Comparison of ENCODE assay signal across 23 mouse cellular contexts in the genomic region with DNA sequence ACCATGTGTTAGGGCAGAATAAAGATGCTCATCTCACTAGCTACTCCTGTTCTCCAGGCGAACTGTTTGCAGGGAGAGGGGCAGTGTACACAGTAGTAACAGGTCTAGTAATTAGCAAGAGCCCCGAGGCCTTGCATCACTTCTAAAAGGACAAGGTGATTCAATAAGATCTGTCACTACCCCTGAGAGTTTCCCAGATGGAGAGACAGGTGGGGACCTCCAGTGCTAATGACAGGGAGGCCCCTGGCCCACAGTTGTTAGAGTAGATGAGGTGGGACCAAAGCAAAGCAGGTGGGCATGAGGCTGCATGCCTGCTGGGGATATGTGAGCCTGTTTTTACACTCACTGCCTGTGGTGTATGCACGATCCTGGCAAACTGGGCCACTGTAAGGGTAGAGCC.
DNase-seq lines count a peak whose midpoint lies in the region; ATAC-seq and TF ChIP-seq lines count a peak whose summit lies in the region.
"Had no signal": no experiment of that assay in that cellular context is flagged by ENCODE, and none has a peak within 500 bp of the region (broad histone marks: within the 10 kb centered on the region; RNA-seq: fewer than 3 reads in every experiment).

No protein-coding gene starts in this region.

- peak; percentile 41 for DNase-seq in cerebellum, adult 8-10 months
- no peak for DNase-seq in cerebellum, adult 11-12 months
- DNase-seq: adrenal gland, postnatal 14 days; gastrocnemius, postnatal 14 days; kidney, postnatal 10 days; left cerebral cortex, postnatal 4 days; liver, postnatal 0 days; lung, postnatal 36 days; thymus, postnatal 4 days had no signal

- no peaks in the 10 kb centered on the region for H3K9me3 ChIP-seq in intestine, embryonic 16.5 days (ENCODE audit: control insufficient read depth, low read length)
- no peaks in the 10 kb centered on the region for H3K9me3 ChIP-seq in intestine, embryonic 15.5 days
- no peaks in the 10 kb centered on the region for H3K9me3 ChIP-seq in midbrain, embryonic 13.5 days
- H3K9me3 ChIP-seq in midbrain, embryonic 15.5 days, result no peaks in the 10 kb centered on the region
- H3K9me3 ChIP-seq: embryonic facial prominence, embryonic 10.5 days; embryonic facial prominence, embryonic 15.5 days; forebrain, embryonic 12.5 days; heart, embryonic 10.5 days; heart, embryonic 15.5 days; liver, embryonic 12.5 days had no signal

- H3K4me2 ChIP-seq in intestine, embryonic 16.5 days (ENCODE audit: low read depth, low read length), result no peak overlapping the region
- no peak overlapping the region for H3K4me2 ChIP-seq in intestine, embryonic 15.5 days (replicated peaks)
- H3K4me2 ChIP-seq in midbrain, embryonic 13.5 days (replicated peaks), result no peak overlapping the region
- H3K4me2 ChIP-seq in midbrain, embryonic 15.5 days, result no peak overlapping the region
- H3K4me2 ChIP-seq: embryonic facial prominence, embryonic 15.5 days; forebrain, embryonic 12.5 days; heart, embryonic 15.5 days; hindbrain, embryonic 14.5 days; liver, embryonic 12.5 days had no signal

- no peak overlapping the region for H3K27ac ChIP-seq in intestine, embryonic 16.5 days (ENCODE audit: low read length)
- H3K27ac ChIP-seq in intestine, embryonic 15.5 days, result no peak overlapping the region
- H3K27ac ChIP-seq in midbrain, embryonic 13.5 days, result no peak overlapping the region
- no peak overlapping the region for H3K27ac ChIP-seq in midbrain, embryonic 15.5 days
- 0 out of 2 replicates have a peak overlapping the region, but pooled peaks have one; percentile 18 for H3K27ac ChIP-seq in small intestine, adult 2 months (ENCODE audit: insufficient read depth, low read depth, low read length)
- H3K27ac ChIP-seq: embryonic facial prominence, embryonic 10.5 days; embryonic facial prominence, embryonic 15.5 days; forebrain, embryonic 12.5 days; heart, embryonic 10.5 days; heart, embryonic 15.5 days; hindbrain, embryonic 14.5 days; liver, embryonic 12.5 days had no signal

- peaks cover 4% of the 10 kb centered on the region; the same call in 1 of the 2 replicates for H3K4me1 ChIP-seq in intestine, embryonic 16.5 days (ENCODE audit: control insufficient read depth, insufficient read depth, low read length)
- no peaks in the 10 kb centered on the region for H3K4me1 ChIP-seq in intestine, embryonic 15.5 days (replicated peaks)
- peaks cover 37% of the 10 kb centered on the region for H3K4me1 ChIP-seq in midbrain, embryonic 13.5 days (replicated peaks)
- peaks cover 28% of the 10 kb centered on the region for H3K4me1 ChIP-seq in midbrain, embryonic 15.5 days
- peaks cover 6% of the 10 kb centered on the region; the same call in 1 of the 2 replicates for H3K4me1 ChIP-seq in small intestine, adult 2 months (ENCODE audit: control insufficient read depth, insufficient read depth, insufficient read length, low read length)
- H3K4me1 ChIP-seq: embryonic facial prominence, embryonic 15.5 days; liver, embryonic 12.5 days had no signal

- peak; percentile 36; the same call in 1 of the 2 replicates for ATAC-seq in intestine, embryonic 16.5 days
- no peak for ATAC-seq in intestine, embryonic 15.5 days
- 0 out of 2 replicates have a peak, but pooled peaks have one; percentile 27 for ATAC-seq in midbrain, embryonic 13.5 days
- ATAC-seq in midbrain, embryonic 15.5 days (replicated peaks), result no peak
- ATAC-seq: CD4-positive, CD25-positive, alpha-beta regulatory T cell, adult 4 months; inflammation-experienced regulatory T-cells, adult 6 months; liver, embryonic 12.5 days; liver, postnatal 0 days had no signal

- H3K4me3 ChIP-seq in intestine, embryonic 16.5 days (ENCODE audit: low read length), result no peak overlapping the region
- H3K4me3 ChIP-seq in intestine, embryonic 15.5 days (replicated peaks), result no peak overlapping the region
- H3K4me3 ChIP-seq in midbrain, embryonic 13.5 days (replicated peaks), result no peak overlapping the region
- H3K4me3 ChIP-seq in midbrain, embryonic 15.5 days, result no peak overlapping the region
- H3K4me3 ChIP-seq in small intestine, adult 2 months (ENCODE audit: low read depth, low read length), result no peak overlapping the region
- H3K4me3 ChIP-seq: embryonic facial prominence, embryonic 10.5 days; embryonic facial prominence, embryonic 15.5 days; forebrain, embryonic 12.5 days; heart, embryonic 10.5 days; heart, embryonic 15.5 days; liver, embryonic 12.5 days had no signal

- no peak for TF ChIP-seq CTCF in small intestine, adult 2 months (IDR thresholded peaks at IDR 0.05; ENCODE audit: extremely low read depth, insufficient read length, insufficient replicate concordance, low read depth, low read length)

- WGBS in intestine, embryonic 16.5 days, result 75% methylated on average over 3 of the region's 3 CpGs
- 81% methylated on average over 3 of the region's 3 CpGs for WGBS in intestine, embryonic 15.5 days
- WGBS in midbrain, embryonic 13.5 days, result 80% methylated on average over 3 of the region's 3 CpGs
- 64% methylated on average over 3 of the region's 3 CpGs for WGBS in midbrain, embryonic 15.5 days
- WGBS in small intestine, adult 2 months, result 73% methylated on average over 3 of the region's 3 CpGs

- TF ChIP-seq POLR2A in small intestine, adult 2 months (IDR thresholded peaks at IDR 0.05; ENCODE audit: low read depth, low read length), result no peak

- no peak overlapping the region for H3K9ac ChIP-seq in intestine, embryonic 16.5 days (ENCODE audit: low read depth, low read length)
- no peak overlapping the region for H3K9ac ChIP-seq in intestine, embryonic 15.5 days
- H3K9ac ChIP-seq in midbrain, embryonic 13.5 days (replicated peaks), result no peak overlapping the region
- H3K9ac ChIP-seq in midbrain, embryonic 15.5 days, result no peak overlapping the region
- H3K9ac ChIP-seq: embryonic facial prominence, embryonic 15.5 days; forebrain, embryonic 12.5 days; heart, embryonic 15.5 days; hindbrain, embryonic 14.5 days; liver, embryonic 12.5 days; liver, postnatal 0 days had no signal

- no peaks in the 10 kb centered on the region for H3K27me3 ChIP-seq in intestine, embryonic 16.5 days (replicated peaks; ENCODE audit: control insufficient read depth, insufficient read depth, low read length)
- H3K27me3 ChIP-seq in intestine, embryonic 15.5 days (replicated peaks), result no peaks in the 10 kb centered on the region
- H3K27me3 ChIP-seq in midbrain, embryonic 13.5 days, result no peaks in the 10 kb centered on the region
- no peaks in the 10 kb centered on the region for H3K27me3 ChIP-seq in midbrain, embryonic 15.5 days (replicated peaks)
- H3K27me3 ChIP-seq in small intestine, adult 2 months (ENCODE audit: control insufficient read depth, insufficient read depth, low read length), result no peaks in the 10 kb centered on the region
- H3K27me3 ChIP-seq: embryonic facial prominence, embryonic 15.5 days; forebrain, embryonic 12.5 days; heart, embryonic 15.5 days; liver, embryonic 12.5 days had no signal

- H3K36me3 ChIP-seq in intestine, embryonic 16.5 days (ENCODE audit: control insufficient read depth, insufficient read depth, low read length), result no peaks in the 10 kb centered on the region
- no peaks in the 10 kb centered on the region for H3K36me3 ChIP-seq in intestine, embryonic 15.5 days
- H3K36me3 ChIP-seq in midbrain, embryonic 13.5 days, result no peaks in the 10 kb centered on the region
- no peaks in the 10 kb centered on the region for H3K36me3 ChIP-seq in midbrain, embryonic 15.5 days (replicated peaks)
- no peaks in the 10 kb centered on the region for H3K36me3 ChIP-seq in small intestine, adult 2 months (ENCODE audit: control insufficient read depth, insufficient read depth, low read length)
- H3K36me3 ChIP-seq: embryonic facial prominence, embryonic 10.5 days; embryonic facial prominence, embryonic 15.5 days; forebrain, embryonic 12.5 days; heart, embryonic 10.5 days; heart, embryonic 15.5 days; liver, embryonic 12.5 days had no signal

Comparison
In these comparisons a context has a peak if more than half of its experiments do, and no peak if none do; other contexts are left out.
1. ATAC-seq: peak in intestine, embryonic 16.5 days (single experiment) and midbrain, embryonic 13.5 days (single experiment); none in intestine, embryonic 15.5 days (single experiment) and midbrain, embryonic 15.5 days (single experiment).